Mouse (Mus musculus): ENCODE measurements at regions not wholly inside any gene's neighbourhood (a gene's known extent, or its start where the extent isn't known, plus 50 kb on each side); places are given as distances from the start of the nearest gene placed in this dataset.
A peak's percentile ranks its signal among the peaks of the same experiment; 100 is the strongest.
"Not testable (repeated sequence)": the region's sequence is repeated elsewhere in the genome, so short reads cannot be mapped to it uniquely, and the experiment has no call there.

DNA sequence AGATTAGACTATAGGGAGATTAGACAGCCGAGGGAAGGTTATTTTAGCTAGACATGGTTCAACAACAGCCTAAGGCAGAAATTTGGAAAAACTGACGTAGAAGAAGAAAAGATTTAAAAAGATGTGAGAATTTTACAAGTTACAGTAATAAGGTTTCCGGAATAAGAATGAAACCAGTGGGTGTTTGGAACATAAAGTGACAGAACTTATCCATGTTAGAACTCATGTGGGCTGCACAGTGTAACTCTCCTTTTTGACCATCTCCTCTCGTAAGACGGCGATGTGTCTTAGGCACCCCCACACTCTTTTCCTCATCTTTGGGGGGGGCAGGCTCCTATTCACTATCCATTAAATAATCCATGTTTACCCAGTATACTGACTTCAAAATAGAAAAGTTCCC is 96.2 kb upstream of the Slc25a13 start:
- TF ChIP-seq EP300 (IDR thresholded peaks at IDR 0.05; ENCODE audit: insufficient read depth, low read depth, low read length) = no peak
- no peak for TF ChIP-seq CTCF (IDR thresholded peaks at IDR 0.05; ENCODE audit: low read depth, low read length)
- TF ChIP-seq POLR2A (IDR thresholded peaks at IDR 0.05; ENCODE audit: insufficient read depth, low read length) = no peak
- no peaks in the 10 kb centered on the region for H3K9me3 ChIP-seq (replicated peaks; ENCODE audit: control insufficient read depth, insufficient read depth, low read length, poor library complexity, severe bottlenecking)
- H3K27ac ChIP-seq (ENCODE audit: insufficient read depth, low read length) = no peak overlapping the region
- no peak overlapping the region for H3K9ac ChIP-seq (ENCODE audit: low read depth, poor library complexity, severe bottlenecking)
- H3K4me1 ChIP-seq (ENCODE audit: control insufficient read depth, insufficient read depth, low read length) = no peaks in the 10 kb centered on the region
- H3K4me3 ChIP-seq (ENCODE audit: low read depth, low read length) = no peak overlapping the region
- H3K27me3 ChIP-seq (ENCODE audit: control insufficient read depth, insufficient read depth, low read length, poor library complexity, severe bottlenecking) = no peaks in the 10 kb centered on the region; the same call in 1 of the 2 replicates
- H3K36me3 ChIP-seq (ENCODE audit: control insufficient read depth, insufficient read depth, low read length, poor library complexity, severe bottlenecking) = no peaks in the 10 kb centered on the region

DNA sequence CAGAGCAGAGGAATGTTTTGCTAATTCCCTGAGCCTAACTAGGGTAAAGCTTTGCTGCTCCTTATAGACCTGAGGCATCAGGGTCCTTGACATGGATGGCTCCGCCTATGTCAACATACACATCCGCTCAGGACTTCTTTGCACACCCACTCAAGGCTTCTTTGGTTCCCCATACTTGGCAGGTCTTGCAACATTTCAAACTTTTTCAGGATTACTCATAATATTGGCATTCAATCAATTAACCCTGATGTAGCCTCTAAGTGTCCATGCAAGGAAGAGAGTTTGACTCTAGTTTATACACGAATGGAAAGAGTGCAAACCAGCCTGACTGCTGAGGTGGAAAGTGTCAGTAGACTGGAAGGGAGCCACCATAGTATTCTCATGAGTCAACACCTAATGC is 93.2 kb upstream of the Slc25a13 start:
- Histone ChIP-seq H3K4me1 (ENCODE audit: control insufficient read depth, insufficient read depth, low read length) (no peaks in the 10 kb centered on the region), H3K27me3 (ENCODE audit: control insufficient read depth, insufficient read depth, low read length, poor library complexity, severe bottlenecking) (peaks cover 2% of the 10 kb centered on the region; the same call in 1 of the 2 replicates)
- TF ChIP-seq CTCF (IDR thresholded peaks at IDR 0.05; ENCODE audit: low read depth, low read length) (no peak), EP300 (IDR thresholded peaks at IDR 0.05; ENCODE audit: insufficient read depth, low read depth, low read length) (no peak), POLR2A (IDR thresholded peaks at IDR 0.05; ENCODE audit: insufficient read depth, low read length) (no peak)

DNA sequence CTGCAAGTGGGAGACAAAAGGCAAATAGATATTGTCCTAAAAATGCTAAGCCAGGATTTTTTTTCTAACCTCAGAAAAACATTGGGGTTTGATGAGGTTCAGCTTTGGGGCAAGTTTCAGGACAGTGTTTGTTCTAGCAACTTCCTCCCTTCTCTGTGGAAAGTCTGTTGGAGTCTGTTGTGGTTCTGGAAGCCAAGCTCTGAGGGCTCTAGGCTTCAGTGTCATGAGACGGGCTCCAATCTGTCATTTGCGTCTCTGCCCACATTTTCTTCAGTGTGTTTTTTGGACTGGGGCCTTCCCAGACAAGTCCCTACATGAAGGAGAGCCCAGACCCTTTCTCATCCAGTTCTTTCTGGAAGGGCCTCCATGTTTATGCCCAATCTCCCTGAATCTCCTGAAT is 90.6 kb upstream of the Slc25a13 start:
- Histone ChIP-seq H3K36me3 (ENCODE audit: control insufficient read depth, insufficient read depth, low read length, poor library complexity, severe bottlenecking) (no peaks in the 10 kb centered on the region), H3K4me3 (ENCODE audit: low read depth, low read length) (no peak overlapping the region), H3K27me3 (ENCODE audit: control insufficient read depth, insufficient read depth, low read length, poor library complexity, severe bottlenecking) (peaks cover 2% of the 10 kb centered on the region; the same call in 1 of the 2 replicates), H3K9me3 (replicated peaks; ENCODE audit: control insufficient read depth, insufficient read depth, low read length, poor library complexity, severe bottlenecking) (no peaks in the 10 kb centered on the region), H3K9ac (ENCODE audit: low read depth, poor library complexity, severe bottlenecking) (no peak overlapping the region), H3K27ac (ENCODE audit: insufficient read depth, low read length) (no peak overlapping the region), H3K4me1 (ENCODE audit: control insufficient read depth, insufficient read depth, low read length) (no peaks in the 10 kb centered on the region)
- TF ChIP-seq POLR2A (IDR thresholded peaks at IDR 0.05; ENCODE audit: insufficient read depth, low read length) = no peak
- no peak for TF ChIP-seq EP300 (IDR thresholded peaks at IDR 0.05; ENCODE audit: insufficient read depth, low read depth, low read length)
- no peak for TF ChIP-seq CTCF (IDR thresholded peaks at IDR 0.05; ENCODE audit: low read depth, low read length)

More for the DNA sequence above, 93.2 kb upstream of the Slc25a13 start:
- H3K4me3 ChIP-seq (ENCODE audit: low read depth, low read length) = no peak overlapping the region
- H3K9ac ChIP-seq (ENCODE audit: low read depth, poor library complexity, severe bottlenecking) = no peak overlapping the region
- H3K27ac ChIP-seq (ENCODE audit: insufficient read depth, low read length) = no peak overlapping the region
- H3K9me3 ChIP-seq (replicated peaks; ENCODE audit: control insufficient read depth, insufficient read depth, low read length, poor library complexity, severe bottlenecking) = no peaks in the 10 kb centered on the region
- H3K36me3 ChIP-seq (ENCODE audit: control insufficient read depth, insufficient read depth, low read length, poor library complexity, severe bottlenecking) = no peaks in the 10 kb centered on the region

DNA sequence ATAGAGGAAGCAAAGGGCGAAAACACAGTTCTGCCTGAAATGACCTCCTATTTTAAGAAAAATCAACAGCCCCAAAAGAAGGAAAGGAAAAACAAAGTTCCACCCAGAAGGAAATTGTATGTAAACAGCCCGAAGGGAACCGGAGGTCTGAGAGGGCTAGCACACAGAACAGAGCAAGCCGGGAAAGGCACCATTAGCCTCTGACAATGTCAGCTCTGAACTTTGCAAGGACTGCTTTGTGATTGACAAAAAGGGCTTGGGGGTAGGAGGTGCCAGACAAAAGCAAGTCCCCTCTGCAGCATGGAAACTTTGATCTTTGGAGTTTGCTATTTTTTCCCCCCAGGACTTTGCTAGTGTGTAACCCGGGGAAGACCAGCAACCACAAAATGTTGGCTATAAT is 86.8 kb upstream of the Slc25a13 start:
- H3K4me3 ChIP-seq (ENCODE audit: low read depth, low read length) = no peak overlapping the region
- no peak overlapping the region for H3K27ac ChIP-seq (ENCODE audit: insufficient read depth, low read length)
- TF ChIP-seq EP300 (IDR thresholded peaks at IDR 0.05; ENCODE audit: insufficient read depth, low read depth, low read length) (peak; percentile 55; the same call in 1 of the 2 replicates), POLR2A (IDR thresholded peaks at IDR 0.05; ENCODE audit: insufficient read depth, low read length) (no peak)
- H3K36me3 ChIP-seq (ENCODE audit: control insufficient read depth, insufficient read depth, low read length, poor library complexity, severe bottlenecking) = no peaks in the 10 kb centered on the region
- H3K9ac ChIP-seq (ENCODE audit: low read depth, poor library complexity, severe bottlenecking) = no peak overlapping the region
- peaks cover 2% of the 10 kb centered on the region; the same call in 1 of the 2 replicates for H3K27me3 ChIP-seq (ENCODE audit: control insufficient read depth, insufficient read depth, low read length, poor library complexity, severe bottlenecking)
- no peaks in the 10 kb centered on the region for H3K4me1 ChIP-seq (ENCODE audit: control insufficient read depth, insufficient read depth, low read length)
- no peaks in the 10 kb centered on the region for H3K9me3 ChIP-seq (replicated peaks; ENCODE audit: control insufficient read depth, insufficient read depth, low read length, poor library complexity, severe bottlenecking)

DNA sequence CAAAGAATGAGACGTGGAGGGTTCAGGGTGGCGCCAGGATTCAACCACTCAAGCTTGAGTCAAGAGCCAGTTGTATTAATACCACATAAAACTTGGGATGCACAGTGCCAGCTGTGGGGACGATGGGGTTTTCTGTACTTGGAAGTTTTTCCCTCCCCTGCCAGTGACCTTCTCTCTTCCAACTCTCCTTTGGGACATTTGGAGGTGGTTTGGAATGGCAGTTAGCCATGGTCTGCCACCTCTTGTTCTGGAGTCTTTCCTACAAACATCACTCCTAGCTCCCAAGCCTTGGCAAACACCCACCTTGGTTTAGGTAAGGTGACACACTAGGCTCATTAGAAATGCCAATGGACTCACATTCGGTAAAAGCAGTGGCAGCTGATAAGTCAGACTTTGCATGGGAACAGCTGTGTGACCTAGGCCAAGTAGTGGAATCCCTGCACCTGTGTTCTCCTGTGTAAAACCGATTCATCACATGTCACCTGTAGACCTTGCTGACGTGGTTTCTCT is 84.1 kb upstream of the Slc25a13 start:
- Histone ChIP-seq H3K9ac (ENCODE audit: low read depth, poor library complexity, severe bottlenecking) (no peak overlapping the region), H3K9me3 (replicated peaks; ENCODE audit: control insufficient read depth, insufficient read depth, low read length, poor library complexity, severe bottlenecking) (no peaks in the 10 kb centered on the region), H3K4me3 (ENCODE audit: low read depth, low read length) (no peak overlapping the region), H3K27ac (ENCODE audit: insufficient read depth, low read length) (no peak overlapping the region), H3K27me3 (ENCODE audit: control insufficient read depth, insufficient read depth, low read length, poor library complexity, severe bottlenecking) (no peaks in the 10 kb centered on the region), H3K4me1 (ENCODE audit: control insufficient read depth, insufficient read depth, low read length) (no peaks in the 10 kb centered on the region), H3K36me3 (ENCODE audit: control insufficient read depth, insufficient read depth, low read length, poor library complexity, severe bottlenecking) (no peaks in the 10 kb centered on the region)
- no peak for TF ChIP-seq CTCF (IDR thresholded peaks at IDR 0.05; ENCODE audit: low read depth, low read length)
- TF ChIP-seq EP300 (IDR thresholded peaks at IDR 0.05; ENCODE audit: insufficient read depth, low read depth, low read length) = no peak
- TF ChIP-seq POLR2A (IDR thresholded peaks at IDR 0.05; ENCODE audit: insufficient read depth, low read length) = no peak

DNA sequence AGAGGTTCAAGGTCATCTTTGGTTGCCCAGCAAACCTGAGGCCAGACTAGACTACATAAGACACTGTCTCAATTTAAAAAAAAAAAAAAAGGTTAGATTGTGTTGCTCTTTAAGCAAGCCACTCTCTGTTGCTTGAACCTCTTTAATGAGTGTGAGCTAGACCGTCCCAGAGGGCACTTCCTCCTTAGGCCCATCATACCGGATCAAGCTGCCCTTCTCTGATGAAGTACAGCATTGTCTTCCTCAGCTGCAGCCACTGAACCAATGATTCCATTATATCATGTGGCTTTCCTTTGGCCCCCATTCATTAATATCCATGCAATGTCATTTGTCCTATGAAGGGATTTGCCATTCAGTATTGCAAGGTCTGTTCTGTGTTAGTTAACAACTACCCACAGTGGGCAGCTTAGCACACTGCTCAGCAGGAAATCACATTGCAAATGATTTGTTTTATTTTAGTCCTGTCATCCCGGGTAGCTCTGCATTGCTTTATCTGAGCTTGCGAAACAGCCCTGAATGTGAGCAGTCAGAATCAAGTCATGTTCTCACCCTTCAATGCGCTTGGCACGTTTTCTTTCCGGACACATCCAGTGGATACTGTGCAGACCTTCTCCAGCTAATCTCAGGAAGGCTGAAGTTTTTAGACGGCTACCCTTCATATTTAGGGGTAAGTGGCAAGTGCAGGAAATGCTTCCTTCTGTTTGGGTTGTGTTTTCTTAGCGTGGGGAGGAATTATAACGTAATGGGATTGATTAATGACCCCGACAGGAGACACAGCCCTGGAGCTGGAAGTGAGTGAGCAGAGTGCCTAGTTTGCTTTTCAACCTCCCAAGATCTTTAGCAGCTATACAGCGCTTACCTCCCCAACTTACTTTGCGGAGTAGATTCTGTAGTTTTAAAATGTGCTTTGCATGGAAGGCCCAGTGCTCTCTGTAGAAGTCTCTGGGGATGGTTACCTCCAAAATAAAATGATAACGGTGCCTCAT is 82.2 kb upstream of the Slc25a13 start:
- Histone ChIP-seq H3K27me3 (ENCODE audit: control insufficient read depth, insufficient read depth, low read length, poor library complexity, severe bottlenecking) (no peaks in the 10 kb centered on the region), H3K4me1 (ENCODE audit: control insufficient read depth, insufficient read depth, low read length) (no peaks in the 10 kb centered on the region), H3K27ac (ENCODE audit: insufficient read depth, low read length) (no peak overlapping the region), H3K9ac (ENCODE audit: low read depth, poor library complexity, severe bottlenecking) (no peak overlapping the region), H3K4me3 (ENCODE audit: low read depth, low read length) (no peak overlapping the region), H3K9me3 (replicated peaks; ENCODE audit: control insufficient read depth, insufficient read depth, low read length, poor library complexity, severe bottlenecking) (no peaks in the 10 kb centered on the region), H3K36me3 (ENCODE audit: control insufficient read depth, insufficient read depth, low read length, poor library complexity, severe bottlenecking) (no peaks in the 10 kb centered on the region)
- TF ChIP-seq CTCF (IDR thresholded peaks at IDR 0.05; ENCODE audit: low read depth, low read length) (no peak), EP300 (IDR thresholded peaks at IDR 0.05; ENCODE audit: insufficient read depth, low read depth, low read length) (no peak), POLR2A (IDR thresholded peaks at IDR 0.05; ENCODE audit: insufficient read depth, low read length) (no peak)

DNA sequence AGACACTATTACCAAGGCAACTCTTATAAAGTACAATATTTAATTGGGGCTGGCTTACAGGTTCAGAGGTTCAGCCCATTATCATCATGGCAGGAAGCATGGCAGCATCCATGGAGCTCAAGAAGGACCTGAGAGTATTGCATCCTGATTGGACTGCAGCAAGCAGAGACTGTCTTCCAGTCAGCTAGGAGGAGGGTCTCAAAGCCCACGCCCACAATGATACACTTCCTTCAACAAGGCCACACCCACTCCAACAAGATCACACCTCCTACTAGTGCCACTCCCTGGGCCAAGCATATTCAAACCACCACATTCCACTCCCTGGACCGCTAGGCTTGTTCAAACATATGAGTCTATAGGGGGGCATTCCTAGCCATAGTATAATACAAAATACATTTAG is 78.6 kb upstream of the Slc25a13 start:
- not testable (repeated sequence) for H3K9ac ChIP-seq (ENCODE audit: low read depth, poor library complexity, severe bottlenecking); H3K36me3 ChIP-seq (ENCODE audit: control insufficient read depth, insufficient read depth, low read length, poor library complexity, severe bottlenecking); H3K4me1 ChIP-seq (ENCODE audit: control insufficient read depth, insufficient read depth, low read length); H3K4me3 ChIP-seq (ENCODE audit: low read depth, low read length); H3K9me3 ChIP-seq (replicated peaks; ENCODE audit: control insufficient read depth, insufficient read depth, low read length, poor library complexity, severe bottlenecking); H3K27me3 ChIP-seq (ENCODE audit: control insufficient read depth, insufficient read depth, low read length, poor library complexity, severe bottlenecking); H3K27ac ChIP-seq (ENCODE audit: insufficient read depth, low read length)
